Mouse (Mus musculus) megakaryocyte, embryonic 14.5 days (primary cell): ENCODE measurements around the gene Syt6. TPM values are rescaled to one million over a fixed set of nuclear protein-coding genes. Genes with fewer than 3 reads are reported as not detected.

Source experiments
- H3K27me3 ChIP-seq: replicated peaks from 2 replicates; pipeline ENCODE3; 2012; ENCODE audit warnings: inconsistent platforms
- H3K36me3 ChIP-seq: replicated peaks from 2 replicates; pipeline ENCODE3; 2012; ENCODE audit warnings: low read length, inconsistent platforms, mixed read lengths
- H3K4me1 ChIP-seq: 2 replicates; pipeline ENCODE4 v1.6.1; 2012; ENCODE audit warnings: inconsistent platforms
- H3K4me3 ChIP-seq: replicated peaks from 2 replicates; pipeline ENCODE3; 2012; ENCODE audit warnings: moderate library complexity, mild to moderate bottlenecking, inconsistent platforms
- H3K9me3 ChIP-seq: 2 replicates; pipeline ENCODE4 v1.6.1; 2012; ENCODE audit warnings: inconsistent platforms
- FLI1 ChIP-seq: IDR thresholded peaks from 2 replicates; pipeline ENCODE4 v1.6.1; 2012; ENCODE audit warnings: low read length, inconsistent platforms, mixed read lengths
- GATA1 ChIP-seq: IDR thresholded peaks from 3 replicates; pipeline ENCODE4 v1.6.1; 2012; ENCODE audit warnings: mixed read lengths, low read length, inconsistent platforms, borderline replicate concordance
- polyA plus RNA-seq: library from polyadenylated mRNA; stranded (reverse); fragments of >175 nt; gene quantifications from 2 replicates; pipeline ENCODE4 v1.2.3, GENCODE M21; 2012; ENCODE audit warnings: low replicate concordance; ENCODE audit not compliant: insufficient read depth

The Syt6 gene
- polyA plus RNA-seq, 1 experiment = not detected

GRCm38 (mm10) chr3:103572526-103572925 lies 2.5 kb upstream of the Syt6 start:
- 0 out of 2 replicates have a peak, but pooled peaks cover 4% of the 10 kb centered on the region for H3K4me1 ChIP-seq
- TF ChIP-seq GATA1 (no peak), FLI1 (no peak)
- peaks cover 66% of the 10 kb centered on the region for H3K27me3 ChIP-seq
- no peaks in the 10 kb centered on the region for H3K36me3 ChIP-seq
- no peak overlapping the region for H3K4me3 ChIP-seq
- H3K9me3 ChIP-seq = no peaks in the 10 kb centered on the region; the same call in 1 of the 2 replicates

- Histone ChIP-seq H3K4me1 (0 out of 2 replicates have a peak, but pooled peaks cover 4% of the 10 kb centered on the region), H3K36me3 (no peaks in the 10 kb centered on the region), H3K9me3 (no peaks in the 10 kb centered on the region; the same call in 1 of the 2 replicates), H3K4me3 (no peak overlapping the region), H3K27me3 (peaks cover 71% of the 10 kb centered on the region)
- no peak for TF ChIP-seq GATA1
- TF ChIP-seq FLI1 = no peak
Observed at GRCm38 (mm10) chr3:103573106-103573790, 1.8 kb upstream of the Syt6 start.

GRCm38 (mm10) chr3:103573791-103574166 lies 1.3 kb upstream of the Syt6 start:
- Histone ChIP-seq H3K9me3 (no peaks in the 10 kb centered on the region; the same call in 1 of the 2 replicates), H3K4me1 (0 out of 2 replicates have a peak, but pooled peaks cover 4% of the 10 kb centered on the region), H3K4me3 (no peak overlapping the region), H3K27me3 (peaks cover 70% of the 10 kb centered on the region), H3K36me3 (no peaks in the 10 kb centered on the region)
- TF ChIP-seq GATA1 = no peak

GRCm38 (mm10) chr3:103574566-103575155 lies 370 bp upstream of the Syt6 start:
- no peaks in the 10 kb centered on the region for H3K36me3 ChIP-seq
- 0 out of 2 replicates have a peak, but pooled peaks cover 4% of the 10 kb centered on the region for H3K4me1 ChIP-seq
- TF ChIP-seq FLI1 (no peak), GATA1 (no peak)
- H3K4me3 ChIP-seq = no peak overlapping the region
- H3K27me3 ChIP-seq = peaks cover 74% of the 10 kb centered on the region
- no peaks in the 10 kb centered on the region; the same call in 1 of the 2 replicates for H3K9me3 ChIP-seq

- no peak for TF ChIP-seq GATA1
- no peak for TF ChIP-seq FLI1
- Histone ChIP-seq H3K4me3 (no peak overlapping the region), H3K36me3 (no peaks in the 10 kb centered on the region), H3K9me3 (no peaks in the 10 kb centered on the region; the same call in 1 of the 2 replicates), H3K27me3 (peaks cover 77% of the 10 kb centered on the region), H3K4me1 (0 out of 2 replicates have a peak, but pooled peaks cover 4% of the 10 kb centered on the region)
Observed at GRCm38 (mm10) chr3:103575893-103576641, 1.0 kb downstream of the Syt6 start.

- Histone ChIP-seq H3K4me1 (no peaks in the 10 kb centered on the region), H3K4me3 (no peak overlapping the region), H3K27me3 (peaks cover 50% of the 10 kb centered on the region), H3K36me3 (no peaks in the 10 kb centered on the region), H3K9me3 (0 out of 2 replicates have a peak, but pooled peaks cover 6% of the 10 kb centered on the region)
- no peak for TF ChIP-seq GATA1
- no peak for TF ChIP-seq FLI1
Observed at GRCm38 (mm10) chr3:103587136-103587535, 12.1 kb downstream of the Syt6 start.

GRCm38 (mm10) chr3:103587672-103588071 lies 12.6 kb downstream of the Syt6 start:
- peaks cover 51% of the 10 kb centered on the region for H3K27me3 ChIP-seq
- H3K9me3 ChIP-seq = 0 out of 2 replicates have a peak, but pooled peaks cover 6% of the 10 kb centered on the region
- no peaks in the 10 kb centered on the region for H3K4me1 ChIP-seq
- no peak overlapping the region for H3K4me3 ChIP-seq
- TF ChIP-seq GATA1 = no peak
- TF ChIP-seq FLI1 = no peak
- H3K36me3 ChIP-seq = no peaks in the 10 kb centered on the region

GRCm38 (mm10) chr3:103589636-103590035 lies 14.6 kb downstream of the Syt6 start:
- H3K4me1 ChIP-seq = peaks cover 7% of the 10 kb centered on the region
- TF ChIP-seq GATA1 = no peak
- TF ChIP-seq FLI1 = no peak
- no peaks in the 10 kb centered on the region for H3K36me3 ChIP-seq
- H3K9me3 ChIP-seq = 0 out of 2 replicates have a peak, but pooled peaks cover 6% of the 10 kb centered on the region
- H3K27me3 ChIP-seq = peaks cover 52% of the 10 kb centered on the region
- H3K4me3 ChIP-seq = no peak overlapping the region

GRCm38 (mm10) chr3:103592636-103593035 lies 17.6 kb downstream of the Syt6 start:
- Histone ChIP-seq H3K27me3 (peaks cover 58% of the 10 kb centered on the region), H3K4me1 (peaks cover 7% of the 10 kb centered on the region), H3K36me3 (no peaks in the 10 kb centered on the region), H3K9me3 (0 out of 2 replicates have a peak, but pooled peaks cover under 1% of the 10 kb centered on the region), H3K4me3 (no peak overlapping the region)
- TF ChIP-seq GATA1 = no peak
- no peak for TF ChIP-seq FLI1

GRCm38 (mm10) chr3:103593631-103594030 lies 18.6 kb downstream of the Syt6 start:
- Histone ChIP-seq H3K36me3 (no peaks in the 10 kb centered on the region), H3K9me3 (no peaks in the 10 kb centered on the region), H3K27me3 (peaks cover 62% of the 10 kb centered on the region), H3K4me3 (no peak overlapping the region), H3K4me1 (peaks cover 7% of the 10 kb centered on the region)
- TF ChIP-seq FLI1 = no peak
- TF ChIP-seq GATA1 = no peak
